Mouse (Mus musculus) heart, adult 2 months (tissue): ENCODE data around the gene Tsfm. TPM values are rescaled to one million over a fixed set of nuclear protein-coding genes. Genes with fewer than 3 reads are reported as not detected.

Experiments
- DNase-seq, 2 experiments: peaks; one replicate each; pipeline ENCODE4 v3.0.0; 2021
- H3K27ac ChIP-seq: fragments of 200-600 bp; 2 replicates; pipeline ENCODE4 v1.8.1; 2022
- H3K27me3 ChIP-seq: fragments of 200-500 bp; 2 replicates; pipeline ENCODE4 v1.6.1; 2012; ENCODE audit warnings: mild to moderate bottlenecking, low read length, inconsistent platforms, mixed read lengths; ENCODE audit not compliant: control insufficient read depth, insufficient read depth
- H3K36me3 ChIP-seq: fragments of 200-500 bp; 2 replicates; pipeline ENCODE4 v1.6.1; 2012; ENCODE audit warnings: low read length, inconsistent platforms; ENCODE audit not compliant: control insufficient read depth, insufficient read depth
- H3K4me1 ChIP-seq: fragments of 200-500 bp; 2 replicates; pipeline ENCODE4 v1.6.1; 2011; ENCODE audit warnings: low read length; ENCODE audit not compliant: control insufficient read depth, insufficient read depth
- H3K4me3 ChIP-seq: fragments of 200-600 bp; 2 replicates; pipeline ENCODE4 v1.8.1; 2022
- H3K79me2 ChIP-seq: fragments of 200-500 bp; replicated peaks from 2 replicates; pipeline ENCODE4 v1.6.1; 2012; ENCODE audit warnings: mild to moderate bottlenecking, inconsistent platforms, low read length, moderate library complexity, mixed read lengths; ENCODE audit not compliant: control insufficient read depth, insufficient read depth
- H3K9ac ChIP-seq: fragments of 200-500 bp; 2 replicates; pipeline ENCODE4 v1.6.1; 2012; ENCODE audit warnings: low read depth, mild to moderate bottlenecking, control low read depth, inconsistent platforms, low read length, mixed read lengths
- CTCF ChIP-seq: fragments of 200-600 bp; IDR thresholded peaks from 2 replicates; pipeline ENCODE4 v1.8.1; 2022; ENCODE audit warnings: antibody characterized with exemption, mild to moderate bottlenecking, moderate library complexity
- EP300 ChIP-seq: fragments of 200-500 bp; IDR thresholded peaks from 2 replicates; pipeline ENCODE4 v1.6.1; 2011; ENCODE audit warnings: low read depth, low read length, control low read depth; ENCODE audit not compliant: insufficient read depth
- POLR2A ChIP-seq: fragments of 200-500 bp; IDR thresholded peaks from 2 replicates; pipeline ENCODE4 v1.6.1; 2011; ENCODE audit warnings: mild to moderate bottlenecking, low read depth, low read length, control low read depth; ENCODE audit not compliant: insufficient read depth
- WGBS: fragments of 180-500 bp; shearing (Covaris S2); methylation state at CpG from one replicate; pipeline ENCODE4 v1.1.7; 2018; 5-methylcytosine and 5-hydroxymethylcytosine counted together
- intact Hi-C: fragments of 180-260 bp; cut with DNase I; formaldehyde crosslinking; loops from one replicate; pipeline ENCODE4 v1.15.1; 2025
- polyA plus RNA-seq: library from polyadenylated mRNA; depleted of rRNA; stranded (reverse); fragments of >200 nt; gene quantifications from 2 replicates; pipeline ENCODE4 v1.2.3, GENCODE M21; 2012
- total RNA-seq, 2 experiments: library from RNA; stranded (reverse); gene quantifications; 2 replicates each; pipeline ENCODE4 v1.2.3; 2021

Tsfm gene
- total and polyA plus RNA-seq, 3 experiments, result 40.0 to 58.7 (median 50.8) TPM

DNA sequence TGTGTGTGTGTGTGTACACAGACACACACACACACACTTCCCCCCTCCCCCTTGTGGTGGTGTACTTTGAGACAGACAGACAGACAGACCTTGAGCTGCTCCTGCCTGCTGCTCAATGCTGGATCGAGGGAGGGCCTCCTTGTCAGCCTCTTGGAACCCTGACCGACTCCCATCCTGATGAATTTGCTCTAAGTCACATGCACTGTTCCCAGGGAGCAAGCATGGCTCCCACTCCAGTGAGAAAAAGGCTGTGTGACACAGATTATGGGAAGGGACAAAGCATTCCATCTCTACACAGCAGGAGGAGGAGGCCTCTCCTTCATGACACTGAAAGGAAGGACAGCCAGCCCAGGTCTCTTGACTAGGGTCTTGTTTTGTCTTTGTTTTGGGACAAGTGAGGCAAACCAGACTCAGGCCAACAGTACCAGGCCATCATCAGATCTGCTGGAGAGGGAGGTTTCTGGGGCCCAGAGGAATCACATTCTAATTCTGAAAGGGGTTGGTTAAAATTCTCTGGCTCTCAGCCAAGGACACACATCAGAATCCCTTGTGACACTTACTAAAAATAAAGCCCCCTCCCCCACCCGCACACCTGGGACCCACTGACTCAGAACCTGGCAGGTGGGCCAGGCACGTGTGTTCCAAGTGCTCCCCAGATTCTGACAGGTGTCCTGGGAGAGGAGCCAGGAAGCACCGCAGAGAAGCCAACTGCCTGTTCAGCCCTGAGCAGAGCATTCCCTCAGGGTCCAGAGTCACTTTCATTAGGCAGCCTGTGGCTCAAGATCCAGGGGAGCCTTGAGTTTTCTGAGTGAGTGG is 46.2 kb downstream of the Tsfm start:
- H3K4me3 ChIP-seq, result peak overlapping the region; percentile 13; the same call in 1 of the 2 replicates

GRCm38 (mm10) chr10:126983193-126983725 is 47.4 kb downstream of the Tsfm start:
- DNase-seq, result no peak
- intact Hi-C loops, result no loop called here
- WGBS, result 7% methylated on average over 14 of the region's 14 CpGs
- peak overlapping the region; percentile 88 for H3K4me3 ChIP-seq
- H3K36me3 ChIP-seq, result peaks cover under 1% of the 10 kb centered on the region; the same call in 1 of the 2 replicates
- H3K9ac ChIP-seq, result peak overlapping the region; percentile 58
- H3K27me3 ChIP-seq, result no peaks in the 10 kb centered on the region
- TF ChIP-seq EP300 (no peak), POLR2A (no peak), CTCF (no peak)
- H3K79me2 ChIP-seq, result peaks cover 18% of the 10 kb centered on the region
- peaks cover 47% of the 10 kb centered on the region for H3K4me1 ChIP-seq
- H3K27ac ChIP-seq, result peak overlapping the region; percentile 100

More for the DNA sequence above, 46.2 kb downstream of the Tsfm start:
- no peaks in the 10 kb centered on the region for H3K27me3 ChIP-seq
- TF ChIP-seq CTCF, result no peak
- TF ChIP-seq EP300, result 0 out of 2 replicates have a peak, but pooled peaks have one; percentile 7
- H3K9ac ChIP-seq, result peak overlapping the region; percentile 30
- intact Hi-C loops, result no loop called here
- DNase-seq, result peak; percentile 57 to 67
- H3K4me1 ChIP-seq, result peaks cover 53% of the 10 kb centered on the region
- peaks cover 3% of the 10 kb centered on the region; the same call in 1 of the 2 replicates for H3K36me3 ChIP-seq
- WGBS, result under 1% methylated on average over 5 of the region's 5 CpGs
- H3K79me2 ChIP-seq, result peaks cover 16% of the 10 kb centered on the region
- peak overlapping the region; percentile 100 for H3K27ac ChIP-seq

DNA sequence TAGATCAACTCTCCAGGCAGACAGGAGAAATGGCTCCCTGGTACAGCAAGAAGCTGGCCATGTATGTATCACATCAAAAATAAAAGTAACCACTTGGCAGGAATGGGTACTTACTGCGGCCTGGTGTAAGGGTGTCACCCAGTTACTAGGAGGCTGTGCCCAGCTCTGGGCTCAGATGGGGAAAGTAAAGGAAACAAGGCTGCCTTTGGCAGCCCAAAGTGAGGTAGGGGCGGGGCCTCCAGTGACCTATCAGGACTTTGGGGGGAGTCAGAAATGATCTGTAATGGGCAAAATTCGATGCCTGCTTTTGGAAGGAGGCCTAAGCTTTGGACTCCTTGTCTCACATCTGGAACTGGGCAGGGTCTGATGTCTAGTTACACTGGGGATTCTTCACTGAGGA is 48.9 kb downstream of the Tsfm start:
- intact Hi-C loops, result no loop called here
- no peak for TF ChIP-seq EP300
- TF ChIP-seq CTCF, result no peak
- peak; percentile 35; the same call in 1 of the 2 replicates for TF ChIP-seq POLR2A
- H3K9ac ChIP-seq, result 0 out of 2 replicates have a peak overlapping the region, but pooled peaks have one; percentile 7
- peak overlapping the region; percentile 88 for H3K4me3 ChIP-seq
- peaks cover 16% of the 10 kb centered on the region for H3K79me2 ChIP-seq
- WGBS, result 26% methylated on average over 3 of the region's 3 CpGs
- H3K27me3 ChIP-seq, result no peaks in the 10 kb centered on the region
- no peak for DNase-seq
- no peaks in the 10 kb centered on the region; the same call in 1 of the 2 replicates for H3K36me3 ChIP-seq
- H3K27ac ChIP-seq, result peak overlapping the region; percentile 100
- peaks cover 38% of the 10 kb centered on the region for H3K4me1 ChIP-seq

DNA sequence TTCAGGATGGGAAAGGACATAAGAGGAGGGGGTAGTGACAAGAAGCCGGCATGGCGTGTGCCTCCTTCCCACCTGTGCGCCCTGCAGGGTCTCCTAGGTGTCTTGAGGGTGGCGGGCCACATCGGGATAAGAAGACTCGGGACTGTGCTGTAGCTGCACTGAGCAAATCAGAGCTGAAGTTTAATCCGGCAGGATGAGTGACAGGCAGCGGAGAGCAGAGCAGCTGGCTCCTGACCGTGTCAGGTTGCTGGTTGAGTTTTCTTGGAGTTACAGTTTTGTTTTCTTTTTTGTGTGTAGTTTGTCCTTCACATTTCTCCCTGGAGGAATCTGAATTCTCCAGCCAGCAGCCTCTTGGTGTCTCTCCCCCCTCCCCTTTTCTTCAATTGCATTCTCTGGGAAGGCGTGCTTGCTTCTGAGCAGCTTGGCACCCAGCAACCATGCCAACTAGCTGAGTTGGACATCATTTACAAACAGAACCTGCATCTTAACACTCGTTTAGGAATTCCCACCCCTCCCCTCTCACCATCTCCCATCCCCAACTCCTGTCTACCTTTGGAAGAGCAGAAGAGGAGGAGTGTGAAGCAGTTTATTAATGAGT is 49.6 kb downstream of the Tsfm start:
- no peaks in the 10 kb centered on the region; the same call in 1 of the 2 replicates for H3K36me3 ChIP-seq
- H3K79me2 ChIP-seq, result peaks cover 16% of the 10 kb centered on the region
- 5% methylated on average over 11 of the region's 11 CpGs for WGBS
- H3K9ac ChIP-seq, result peak overlapping the region; percentile 98
- intact Hi-C loops, result no loop called here
- peak overlapping the region; percentile 100 for H3K27ac ChIP-seq
- DNase-seq, result no peak
- peak overlapping the region; percentile 88 for H3K4me3 ChIP-seq
- TF ChIP-seq CTCF (no peak), EP300 (no peak), POLR2A (no peak)
- peaks cover 33% of the 10 kb centered on the region for H3K4me1 ChIP-seq
- H3K27me3 ChIP-seq, result no peaks in the 10 kb centered on the region

- H3K4me3 ChIP-seq, result peak overlapping the region; percentile 88
- no peaks in the 10 kb centered on the region; the same call in 1 of the 2 replicates for H3K36me3 ChIP-seq
- WGBS, result under 1% methylated on average over 16 of the region's 16 CpGs
- H3K27ac ChIP-seq, result peak overlapping the region; percentile 100
- intact Hi-C loops, result no loop called here
- peaks cover 29% of the 10 kb centered on the region for H3K4me1 ChIP-seq
- peak; percentile 61 to 68 for DNase-seq
- H3K9ac ChIP-seq, result peak overlapping the region; percentile 98
- TF ChIP-seq CTCF (no peak), POLR2A (no peak), EP300 (no peak)
- peaks cover 13% of the 10 kb centered on the region for H3K79me2 ChIP-seq
- no peaks in the 10 kb centered on the region for H3K27me3 ChIP-seq
Observed at GRCm38 (mm10) chr10:126980221-126980932, 50.3 kb downstream of the Tsfm start.
